Mouse (Mus musculus) Muller cell, postnatal 12 days (primary cell): ENCODE results near the gene Abhd2.
A peak's percentile ranks its signal among the peaks of the same experiment; 100 is the strongest.

Experiments
- DNase-seq: peaks from one replicate; pipeline ENCODE4 v3.0.0-alpha.2; 2015; ENCODE audit errors: inconsistent ontology term

The Abhd2 gene

GRCm38 (mm10) chr7:79293605-79294232 lies 20.7 kb downstream of the Abhd2 start:
- no peak for DNase-seq

DNA sequence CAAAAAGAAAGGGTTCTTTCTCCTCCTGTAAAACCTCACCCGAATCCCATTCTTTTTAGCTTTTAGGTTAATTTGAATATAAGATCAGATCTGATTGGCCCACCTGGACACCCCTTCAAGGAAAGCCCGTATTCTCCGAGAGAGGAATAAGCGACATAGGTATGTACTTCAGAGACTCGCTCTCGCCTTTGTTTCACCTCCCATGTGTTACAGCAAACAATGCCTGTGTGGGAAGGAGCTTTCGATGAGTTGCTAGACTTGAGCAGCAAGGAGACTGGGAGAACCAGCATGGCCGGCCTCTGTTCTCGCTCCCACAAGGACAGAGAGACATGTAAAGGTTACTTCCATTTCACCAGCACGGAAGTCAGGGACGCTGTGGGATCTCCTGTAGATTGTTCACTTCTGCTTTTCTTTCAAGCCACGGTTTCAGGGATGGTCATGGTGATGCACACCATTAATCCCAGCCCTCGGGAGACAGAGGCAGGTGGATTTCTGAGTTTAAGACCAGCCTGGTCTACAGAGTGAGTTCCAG lies 21.5 kb downstream of the Abhd2 start:
- no peak for DNase-seq

DNA sequence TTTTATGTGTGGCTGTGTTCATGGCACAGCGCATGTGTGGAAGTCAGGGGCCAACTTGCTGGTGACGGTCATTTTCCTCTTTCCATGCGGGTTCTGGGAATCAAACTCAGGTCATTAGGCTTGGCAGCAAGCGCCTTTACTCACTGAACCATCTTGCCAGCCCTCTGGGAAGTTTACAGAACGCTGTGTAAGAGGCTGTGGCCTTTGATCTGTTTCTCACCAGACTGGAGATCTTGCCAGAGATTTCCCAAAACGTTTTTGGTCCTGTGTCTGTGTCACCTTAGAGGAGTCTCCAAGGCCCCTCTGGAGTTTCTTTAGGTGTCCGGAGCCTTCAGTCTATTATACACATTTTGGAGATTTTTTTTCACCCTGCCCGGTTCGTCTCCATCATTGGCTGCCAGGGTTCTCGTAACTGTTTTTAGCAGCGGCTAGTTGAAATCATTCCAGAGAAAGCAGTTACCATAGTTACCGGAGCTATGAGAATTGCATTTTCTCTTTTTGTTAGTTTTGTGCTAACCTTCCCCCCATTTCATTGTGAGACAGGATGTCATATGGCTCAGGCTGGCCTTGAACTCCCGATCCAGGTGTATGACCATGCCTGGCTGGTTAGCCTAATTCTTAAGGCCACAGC lies 22.3 kb downstream of the Abhd2 start:
- DNase-seq: no peak

DNA sequence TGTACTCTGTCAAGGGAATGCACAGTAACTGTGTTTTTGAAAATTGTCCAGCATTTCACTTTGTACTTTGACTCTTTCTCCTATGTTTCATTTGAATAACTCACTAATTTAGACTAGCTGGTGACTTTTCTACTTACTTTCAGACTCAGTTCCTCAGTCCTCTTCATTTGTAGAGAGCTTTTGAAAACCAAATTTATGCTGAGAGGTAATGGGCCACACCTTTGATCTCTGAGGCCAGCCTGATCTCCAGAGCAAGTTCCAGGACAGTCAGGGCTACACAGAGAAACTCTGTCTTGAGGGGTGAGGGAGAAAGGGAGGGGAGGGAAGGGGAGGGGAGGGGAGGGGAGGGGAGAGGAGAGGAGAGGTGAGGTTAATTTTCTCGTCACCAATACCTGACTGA lies 25.7 kb downstream of the Abhd2 start:
- DNase-seq: no peak

DNA sequence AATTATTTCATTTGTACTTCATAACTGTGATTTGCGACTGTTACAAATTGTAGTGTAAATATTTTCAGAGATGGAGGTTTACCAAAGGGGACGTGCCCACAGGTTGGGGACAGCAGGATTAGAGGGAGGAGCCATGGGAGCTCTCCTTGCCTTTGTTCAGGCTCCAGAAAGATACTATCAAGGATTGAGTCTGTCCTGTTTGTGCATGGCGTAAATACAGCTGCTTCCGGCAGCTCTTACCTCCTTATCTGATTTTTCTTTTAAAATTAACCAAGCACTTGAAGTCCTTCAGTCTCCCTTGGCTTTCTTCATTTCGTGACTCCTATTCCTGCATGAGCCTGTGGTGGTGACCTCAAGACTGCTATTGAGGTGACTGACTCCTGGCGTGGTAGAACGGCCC lies 26.5 kb downstream of the Abhd2 start:
- DNase-seq: no peak

- no peak for DNase-seq
Observed at GRCm38 (mm10) chr7:79300432-79301151, 27.6 kb downstream of the Abhd2 start.

- DNase-seq: no peak
Observed at GRCm38 (mm10) chr7:79302145-79302544, 29.1 kb downstream of the Abhd2 start.

GRCm38 (mm10) chr7:79302586-79302985 lies 29.6 kb downstream of the Abhd2 start:
- DNase-seq: no peak

GRCm38 (mm10) chr7:79303183-79303761 lies 30.3 kb downstream of the Abhd2 start:
- no peak for DNase-seq

GRCm38 (mm10) chr7:79308455-79309030 lies 35.5 kb downstream of the Abhd2 start:
- DNase-seq: peak; percentile 66

GRCm38 (mm10) chr7:79309247-79310190 lies 36.5 kb downstream of the Abhd2 start:
- DNase-seq: peak; percentile 63

- peak; percentile 34 for DNase-seq
Observed at GRCm38 (mm10) chr7:79310191-79310555, 37.2 kb downstream of the Abhd2 start.

GRCm38 (mm10) chr7:79311420-79311988 lies 38.5 kb downstream of the Abhd2 start:
- DNase-seq: no peak

DNA sequence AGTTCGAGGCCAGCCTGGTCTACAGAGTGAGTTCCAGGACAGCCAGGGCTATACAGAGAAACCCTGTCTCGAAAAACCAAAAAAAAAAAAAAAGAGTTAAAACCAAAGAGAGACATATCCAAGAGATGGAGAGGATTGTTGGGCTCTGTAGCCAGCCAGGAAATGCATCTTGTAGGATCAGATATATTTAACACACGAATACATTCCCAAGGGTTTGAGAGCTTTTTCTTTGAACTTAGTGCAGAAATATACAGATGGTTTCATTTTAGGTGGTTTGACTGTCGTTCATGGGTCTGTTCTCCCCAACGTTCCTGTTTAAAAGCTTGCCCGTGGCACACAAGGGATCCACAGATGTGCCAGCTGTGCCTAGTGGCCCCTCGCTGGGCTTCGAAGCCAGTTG lies 39.2 kb downstream of the Abhd2 start:
- no peak for DNase-seq

DNA sequence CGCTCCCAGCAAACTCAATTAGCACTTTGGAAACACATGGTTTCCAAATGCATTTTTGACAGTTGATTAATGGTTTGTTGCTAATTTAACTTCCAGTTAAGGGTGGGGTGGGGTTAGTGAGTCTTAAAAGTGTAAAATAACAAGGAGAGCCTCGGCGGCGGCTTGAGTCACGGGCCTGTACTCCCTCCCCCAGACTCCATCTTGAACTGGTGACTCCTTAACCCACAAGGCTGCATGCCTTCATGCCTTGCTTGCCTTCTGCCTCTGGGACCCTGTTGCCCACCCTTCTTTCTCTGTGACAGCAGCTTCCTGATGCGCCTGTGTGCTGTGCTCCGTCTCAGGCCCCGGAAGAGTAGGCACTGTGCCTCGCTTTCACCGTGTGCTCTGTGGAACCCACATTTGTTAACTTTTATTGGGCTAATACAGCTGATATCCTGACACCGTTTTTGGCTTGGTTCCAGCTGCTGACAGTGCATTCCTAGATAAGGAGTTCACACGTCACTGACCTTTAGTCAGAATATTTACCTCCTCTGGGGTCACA lies 40.6 kb downstream of the Abhd2 start:
- DNase-seq: peak; percentile 45

DNA sequence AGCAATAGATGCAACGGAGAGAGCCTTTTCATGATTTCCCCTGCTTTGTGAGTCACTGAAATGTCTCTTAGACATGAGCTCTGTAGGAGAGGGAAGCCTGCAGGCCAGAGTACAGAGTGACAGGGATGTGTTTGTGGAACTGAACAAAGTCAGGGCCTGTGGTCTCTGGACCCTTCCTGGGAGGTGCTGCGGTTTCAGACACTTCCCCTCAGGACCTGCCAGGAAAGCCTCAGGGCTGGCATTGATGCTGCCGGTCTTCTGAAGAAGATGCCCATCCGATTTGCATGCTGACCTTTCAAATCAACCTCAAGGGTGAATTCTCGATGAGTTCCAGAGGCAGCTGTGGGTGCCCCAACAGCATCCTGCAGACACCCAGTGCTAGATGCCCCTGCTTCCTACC lies 41.5 kb downstream of the Abhd2 start:
- no peak for DNase-seq

DNA sequence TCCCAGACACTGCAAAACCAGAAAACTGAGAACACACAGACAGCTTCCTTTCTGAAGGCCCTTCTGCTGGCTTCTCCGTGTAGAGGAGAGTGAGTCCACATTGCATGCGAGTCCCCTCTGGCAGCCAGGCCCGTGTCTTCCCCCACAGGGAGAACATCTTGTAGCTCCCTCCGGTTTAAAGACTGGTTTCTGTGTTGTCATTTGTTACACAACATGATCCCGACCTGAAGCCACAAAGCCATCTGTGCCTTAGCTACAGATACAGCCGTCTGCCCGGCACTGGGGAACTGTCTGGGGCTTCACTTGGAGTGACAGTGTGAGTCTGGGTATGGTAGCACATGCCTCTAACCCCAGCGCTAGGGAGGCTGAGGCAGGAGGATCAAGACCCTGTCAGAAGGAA lies 42.1 kb downstream of the Abhd2 start:
- DNase-seq: no peak

- DNase-seq: no peak
Observed at GRCm38 (mm10) chr7:79316069-79316695, 43.2 kb downstream of the Abhd2 start.

GRCm38 (mm10) chr7:79317576-79317975 lies 44.6 kb downstream of the Abhd2 start:
- no peak for DNase-seq
